Mouse (Mus musculus): ENCODE data around the gene Naa35. TPM values are rescaled to one million over a fixed set of nuclear protein-coding genes. Genes with fewer than 3 reads are reported as not detected.

Naa35 gene
- 168 and 177 TPM in 2 replicates for polyA plus RNA-seq (2015; fragmentation: Nextera tagmentation; extraction: Ambion mirVana)

DNA sequence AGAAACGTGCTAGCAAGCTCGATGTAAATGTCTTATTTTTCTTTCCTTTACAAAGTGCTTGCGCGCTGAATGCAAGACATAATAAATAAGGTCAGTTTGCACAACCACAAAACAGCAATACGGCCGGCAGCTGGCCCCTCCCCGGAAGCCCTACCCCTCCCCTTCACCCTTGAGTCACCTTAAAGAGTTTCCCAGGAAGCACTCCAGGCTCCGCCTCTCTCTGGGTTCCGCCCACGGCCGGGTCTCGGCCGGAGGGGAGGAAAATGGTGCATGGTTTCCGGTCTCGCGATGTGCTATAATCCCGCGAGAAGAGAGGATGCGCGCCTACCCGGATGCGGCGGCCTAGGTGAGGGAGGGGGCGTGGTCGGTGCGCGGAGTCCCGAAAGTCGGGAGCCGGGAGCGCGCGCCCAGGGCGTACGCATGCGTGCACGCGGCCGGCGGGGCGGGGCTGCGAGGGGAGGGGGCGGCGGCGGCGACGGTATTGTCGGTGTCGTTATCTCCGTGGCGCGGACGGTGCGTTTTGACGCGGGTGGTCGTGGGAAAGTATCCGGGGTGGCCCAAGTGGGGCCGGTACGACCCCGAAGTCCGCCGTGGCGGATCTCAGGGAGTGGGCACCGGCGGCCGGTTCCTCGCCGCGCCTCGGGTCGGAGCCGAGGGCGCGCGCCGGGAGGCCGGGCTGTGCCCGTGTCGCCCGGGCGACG, at the start of gene Naa35, which contains the start of gene Agtpbp1:
Gene Naa35 (plus strand): TSS at position 313 of the 701 bp plus-strand sequence.
Gene Agtpbp1 (minus strand): TSS at position 281 of the 701 bp plus-strand sequence.
- Histone ChIP-seq H3K4me1 (replicated peaks; ENCODE audit: control insufficient read depth, insufficient read depth, low read length) (peaks cover 32% of the 10 kb centered on the region), H3K9me3 (ENCODE audit: control insufficient read depth, low read length) (no peaks in the 10 kb centered on the region), H3K36me3 (ENCODE audit: control insufficient read depth, insufficient read depth) (no peaks in the 10 kb centered on the region), H3K9ac (replicated peaks; ENCODE audit: low read depth, low read length) (peak within 1 kb of the TSS; percentile 94), H3K27me3 (replicated peaks; ENCODE audit: control insufficient read depth, insufficient read depth, low read length) (no peaks in the 10 kb centered on the region), H3K4me2 (ENCODE audit: low read length) (peak within 1 kb of the TSS; percentile 99), H3K27ac (ENCODE audit: low read length) (peak within 1 kb of the TSS; percentile 79), H3K4me3 (replicated peaks; ENCODE audit: low read length) (peak within 1 kb of the TSS; percentile 98)
- ATAC-seq, result peak; percentile 98
- WGBS, result under 1% methylated on average over 76 of the region's 83 CpGs

DNA sequence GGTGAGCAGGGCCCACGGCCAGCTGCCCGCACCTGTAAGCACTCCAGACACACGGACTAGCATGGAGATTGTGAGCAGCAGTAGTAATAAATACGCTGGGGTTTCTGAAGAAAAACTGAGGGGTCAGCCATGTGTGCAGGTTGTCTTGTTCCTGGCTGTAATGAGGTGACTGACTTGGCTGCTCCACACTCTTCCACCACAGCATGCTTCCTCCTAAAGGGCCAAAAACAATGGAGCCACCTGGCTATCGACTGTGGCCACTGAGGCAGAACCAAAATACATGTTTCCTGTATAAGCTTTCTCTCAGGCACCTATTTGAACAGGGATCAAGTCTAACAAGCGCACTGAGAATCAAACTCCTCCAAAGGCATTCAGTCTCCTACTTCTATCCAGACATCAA, 49.3 kb upstream of the Naa35 start:
- H3K9ac ChIP-seq (replicated peaks; ENCODE audit: low read depth, low read length), result no peak overlapping the region
- WGBS, result 83% methylated on average over 6 of the region's 6 CpGs
- no peaks in the 10 kb centered on the region for H3K4me1 ChIP-seq (replicated peaks; ENCODE audit: control insufficient read depth, insufficient read depth, low read length)

DNA sequence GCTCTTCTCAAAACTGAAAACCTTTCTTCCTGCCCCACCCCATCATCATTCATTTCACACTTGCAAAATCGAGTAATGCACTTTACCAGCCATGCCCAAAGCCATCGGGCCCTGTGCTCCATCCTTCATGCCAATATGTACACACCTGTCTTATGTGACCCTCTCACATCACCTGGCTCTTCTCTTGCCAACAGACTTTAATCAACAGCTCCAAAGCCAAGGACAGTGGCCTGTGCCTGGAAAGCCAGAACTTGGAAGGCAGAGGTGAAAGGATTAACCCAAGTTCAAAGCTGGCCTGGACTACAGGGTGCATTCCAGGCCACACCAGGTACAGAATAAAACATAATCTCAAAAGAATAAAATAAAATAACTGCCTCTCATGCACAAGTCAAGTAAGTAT, 48.4 kb upstream of the Naa35 start:
- Histone ChIP-seq H3K9ac (replicated peaks; ENCODE audit: low read depth, low read length) (no peak overlapping the region), H3K4me2 (ENCODE audit: low read length) (no peak overlapping the region), H3K4me3 (replicated peaks; ENCODE audit: low read length) (no peak overlapping the region), H3K27ac (ENCODE audit: low read length) (no peak overlapping the region), H3K36me3 (ENCODE audit: control insufficient read depth, insufficient read depth) (no peaks in the 10 kb centered on the region), H3K9me3 (ENCODE audit: control insufficient read depth, low read length) (no peaks in the 10 kb centered on the region), H3K4me1 (replicated peaks; ENCODE audit: control insufficient read depth, insufficient read depth, low read length) (no peaks in the 10 kb centered on the region), H3K27me3 (replicated peaks; ENCODE audit: control insufficient read depth, insufficient read depth, low read length) (no peaks in the 10 kb centered on the region)
- ATAC-seq, result no peak
- 84% methylated on average over 2 of the region's 2 CpGs for WGBS

More for the DNA sequence above, 49.3 kb upstream of the Naa35 start:
- Histone ChIP-seq H3K27ac (ENCODE audit: low read length) (no peak overlapping the region), H3K4me2 (ENCODE audit: low read length) (no peak overlapping the region), H3K9me3 (ENCODE audit: control insufficient read depth, low read length) (no peaks in the 10 kb centered on the region), H3K4me3 (replicated peaks; ENCODE audit: low read length) (no peak overlapping the region), H3K36me3 (ENCODE audit: control insufficient read depth, insufficient read depth) (no peaks in the 10 kb centered on the region), H3K27me3 (replicated peaks; ENCODE audit: control insufficient read depth, insufficient read depth, low read length) (no peaks in the 10 kb centered on the region)
- no peak for ATAC-seq

DNA sequence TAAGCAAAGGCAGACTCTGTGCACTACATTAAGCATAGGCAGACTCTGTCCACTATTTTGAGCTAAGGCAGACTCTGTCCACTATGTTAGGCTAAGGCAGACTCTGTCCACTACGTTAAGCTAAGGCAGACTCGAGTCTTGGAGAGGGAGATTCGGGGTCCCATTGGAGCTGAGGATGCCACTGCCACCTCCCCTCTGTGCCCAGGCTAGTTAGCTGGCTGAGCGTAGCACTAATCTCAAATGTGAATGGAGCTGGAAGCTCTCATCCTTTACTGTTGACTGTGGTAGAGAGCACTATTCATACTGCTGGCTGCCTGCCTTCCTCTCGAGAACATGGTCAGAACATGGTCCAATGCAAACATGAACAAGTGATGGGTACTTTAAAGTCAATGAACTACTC, 46.4 kb upstream of the Naa35 start:
- WGBS, result 91% methylated on average over 5 of the region's 5 CpGs
- H3K4me3 ChIP-seq (replicated peaks; ENCODE audit: low read length), result no peak overlapping the region
- no peaks in the 10 kb centered on the region for H3K27me3 ChIP-seq (replicated peaks; ENCODE audit: control insufficient read depth, insufficient read depth, low read length)
- H3K4me2 ChIP-seq (ENCODE audit: low read length), result no peak overlapping the region
- no peaks in the 10 kb centered on the region for H3K4me1 ChIP-seq (replicated peaks; ENCODE audit: control insufficient read depth, insufficient read depth, low read length)
- no peak overlapping the region for H3K27ac ChIP-seq (ENCODE audit: low read length)
- H3K9me3 ChIP-seq (ENCODE audit: control insufficient read depth, low read length), result no peaks in the 10 kb centered on the region
- H3K9ac ChIP-seq (replicated peaks; ENCODE audit: low read depth, low read length), result no peak overlapping the region
- H3K36me3 ChIP-seq (ENCODE audit: control insufficient read depth, insufficient read depth), result no peaks in the 10 kb centered on the region
- no peak for ATAC-seq

DNA sequence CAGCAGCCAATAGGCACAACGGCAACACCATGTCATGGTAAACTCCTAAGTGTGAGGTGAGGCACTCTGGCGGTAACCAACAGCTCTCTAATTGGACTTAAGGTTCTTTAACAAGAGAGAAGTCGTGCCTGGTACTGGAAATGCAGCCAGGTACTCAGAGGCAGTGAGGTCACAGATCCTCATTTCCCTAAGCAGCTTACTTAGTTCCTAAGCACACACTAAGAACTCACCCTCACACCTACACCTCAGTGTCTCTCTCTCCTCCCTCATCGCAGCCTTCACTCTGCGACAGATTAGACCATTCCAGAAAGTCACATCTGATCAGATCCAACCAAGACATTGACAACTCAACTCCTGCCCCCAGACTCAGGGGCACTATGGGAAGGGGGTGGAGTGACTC, 45.0 kb upstream of the Naa35 start:
- H3K27ac ChIP-seq (ENCODE audit: low read length), result no peak overlapping the region
- no peaks in the 10 kb centered on the region for H3K4me1 ChIP-seq (replicated peaks; ENCODE audit: control insufficient read depth, insufficient read depth, low read length)
- H3K4me3 ChIP-seq (replicated peaks; ENCODE audit: low read length), result no peak overlapping the region
- H3K36me3 ChIP-seq (ENCODE audit: control insufficient read depth, insufficient read depth), result no peaks in the 10 kb centered on the region
- no peak overlapping the region for H3K9ac ChIP-seq (replicated peaks; ENCODE audit: low read depth, low read length)
- no peaks in the 10 kb centered on the region for H3K27me3 ChIP-seq (replicated peaks; ENCODE audit: control insufficient read depth, insufficient read depth, low read length)
- no peak for ATAC-seq
- H3K4me2 ChIP-seq (ENCODE audit: low read length), result no peak overlapping the region
- 80% methylated on average over 5 of the region's 5 CpGs for whole genome bisulfite sequencing
- no peaks in the 10 kb centered on the region for H3K9me3 ChIP-seq (ENCODE audit: control insufficient read depth, low read length)

DNA sequence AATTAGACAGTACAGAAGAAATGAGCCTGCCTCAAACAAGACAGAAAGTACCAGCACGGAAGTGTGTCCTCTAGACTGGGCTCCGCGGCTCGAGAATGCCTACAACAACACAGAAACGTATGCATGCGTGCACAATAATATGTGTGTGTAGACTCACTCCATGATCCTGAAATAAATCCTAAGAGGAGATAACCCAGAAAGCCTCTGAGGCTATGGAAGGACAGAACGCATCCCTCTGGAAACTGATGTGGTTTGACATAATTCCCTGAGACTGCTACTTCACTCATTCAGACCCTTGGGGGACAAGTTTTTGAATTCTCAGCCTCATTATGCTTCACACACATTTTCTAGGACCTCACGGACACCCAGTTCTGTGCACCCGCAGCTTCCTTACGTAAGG, 42.6 kb upstream of the Naa35 start:
- H3K4me1 ChIP-seq (replicated peaks; ENCODE audit: control insufficient read depth, insufficient read depth, low read length), result no peaks in the 10 kb centered on the region; the same call in 1 of the 2 replicates
- no peak overlapping the region for H3K4me3 ChIP-seq (replicated peaks; ENCODE audit: low read length)
- H3K9ac ChIP-seq (replicated peaks; ENCODE audit: low read depth, low read length), result no peak overlapping the region
- H3K4me2 ChIP-seq (ENCODE audit: low read length), result no peak overlapping the region
- 83% methylated on average over 10 of the region's 10 CpGs for WGBS
- ATAC-seq, result no peak
- H3K9me3 ChIP-seq (ENCODE audit: control insufficient read depth, low read length), result no peaks in the 10 kb centered on the region
- H3K27ac ChIP-seq (ENCODE audit: low read length), result no peak overlapping the region
- H3K27me3 ChIP-seq (replicated peaks; ENCODE audit: control insufficient read depth, insufficient read depth, low read length), result no peaks in the 10 kb centered on the region
- H3K36me3 ChIP-seq (ENCODE audit: control insufficient read depth, insufficient read depth), result no peaks in the 10 kb centered on the region

DNA sequence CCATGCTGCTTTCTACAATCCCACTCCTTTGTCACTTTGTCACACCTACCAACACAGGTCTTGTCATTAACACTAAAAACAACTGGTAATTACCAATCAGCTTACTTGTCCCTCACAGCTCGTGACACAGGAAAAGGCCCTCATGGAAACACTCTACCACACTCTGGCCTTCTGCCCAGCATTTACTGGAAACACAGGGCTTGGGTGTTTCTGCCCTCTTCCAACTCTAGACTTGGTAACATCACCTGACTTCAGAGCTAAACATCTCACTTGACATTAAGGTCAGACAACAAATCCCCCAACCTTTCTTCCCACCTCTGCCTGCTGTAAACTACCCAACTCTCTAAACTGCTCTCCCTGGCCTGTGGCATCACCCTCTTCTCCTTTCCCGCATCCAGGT, 38.0 kb upstream of the Naa35 start:
- WGBS, result 51% methylated on average over 2 of the region's 2 CpGs
- H3K27me3 ChIP-seq (replicated peaks; ENCODE audit: control insufficient read depth, insufficient read depth, low read length), result no peaks in the 10 kb centered on the region
- H3K36me3 ChIP-seq (ENCODE audit: control insufficient read depth, insufficient read depth), result no peaks in the 10 kb centered on the region
- peaks cover 4% of the 10 kb centered on the region; the same call in 1 of the 2 replicates for H3K4me1 ChIP-seq (replicated peaks; ENCODE audit: control insufficient read depth, insufficient read depth, low read length)
- no peak overlapping the region for H3K9ac ChIP-seq (replicated peaks; ENCODE audit: low read depth, low read length)
- H3K4me3 ChIP-seq (replicated peaks; ENCODE audit: low read length), result no peak overlapping the region
- H3K27ac ChIP-seq (ENCODE audit: low read length), result no peak overlapping the region
- H3K9me3 ChIP-seq (ENCODE audit: control insufficient read depth, low read length), result no peaks in the 10 kb centered on the region
- no peak overlapping the region for H3K4me2 ChIP-seq (ENCODE audit: low read length)
- ATAC-seq, result no peak

DNA sequence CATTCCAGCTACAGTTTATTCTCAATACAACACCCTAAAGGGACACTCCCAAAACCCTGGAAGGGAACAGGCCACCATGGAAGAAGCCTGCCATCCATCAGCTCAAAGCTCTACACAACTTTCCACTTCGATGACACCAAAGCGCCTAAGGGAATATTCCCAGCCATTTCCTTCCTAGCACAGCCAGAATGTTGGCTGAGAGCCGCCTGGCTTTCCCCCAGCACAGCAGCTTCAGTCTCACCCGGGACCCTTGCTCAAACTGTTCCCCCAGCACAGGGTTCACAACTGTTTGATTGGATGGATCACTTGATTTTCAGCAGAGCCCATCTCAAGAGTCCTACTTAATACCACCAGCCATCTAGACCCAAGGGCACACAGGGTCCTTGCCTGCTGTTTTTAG, 37.3 kb upstream of the Naa35 start:
- H3K4me1 ChIP-seq (replicated peaks; ENCODE audit: control insufficient read depth, insufficient read depth, low read length), result peaks cover 7% of the 10 kb centered on the region; the same call in 1 of the 2 replicates
- H3K27ac ChIP-seq (ENCODE audit: low read length), result no peak overlapping the region
- no peak overlapping the region for H3K4me2 ChIP-seq (ENCODE audit: low read length)
- no peaks in the 10 kb centered on the region for H3K36me3 ChIP-seq (ENCODE audit: control insufficient read depth, insufficient read depth)
- no peaks in the 10 kb centered on the region for H3K27me3 ChIP-seq (replicated peaks; ENCODE audit: control insufficient read depth, insufficient read depth, low read length)
- WGBS, result 60% methylated on average over 4 of the region's 4 CpGs
- H3K9me3 ChIP-seq (ENCODE audit: control insufficient read depth, low read length), result no peaks in the 10 kb centered on the region
- no peak overlapping the region for H3K4me3 ChIP-seq (replicated peaks; ENCODE audit: low read length)
- ATAC-seq, result no peak
- H3K9ac ChIP-seq (replicated peaks; ENCODE audit: low read depth, low read length), result no peak overlapping the region

DNA sequence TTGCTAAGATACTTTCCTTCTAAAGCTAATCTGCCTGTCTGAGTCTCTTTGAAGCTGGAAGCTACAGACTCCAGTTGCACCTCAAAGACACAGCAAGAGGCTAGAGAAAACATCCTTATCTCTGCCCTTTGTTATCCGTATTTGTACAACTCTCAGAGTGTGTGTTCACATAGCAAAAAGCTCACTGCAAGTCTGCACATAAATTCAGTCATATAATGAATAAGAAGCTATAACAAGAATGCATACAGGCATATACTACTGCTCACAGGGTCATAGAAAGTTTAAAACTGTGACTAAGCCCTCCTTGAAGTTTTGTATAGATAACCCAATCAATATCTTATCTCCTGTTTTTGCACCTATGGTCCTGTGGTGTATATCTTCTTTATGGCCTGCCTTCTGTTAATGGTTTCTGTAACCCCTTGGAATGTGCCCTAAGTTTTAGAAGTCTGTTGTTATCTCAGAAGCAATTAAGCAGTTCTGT, 35.7 kb upstream of the Naa35 start:
- H3K27ac ChIP-seq (ENCODE audit: low read length), result no peak overlapping the region
- H3K9me3 ChIP-seq (ENCODE audit: control insufficient read depth, low read length), result no peaks in the 10 kb centered on the region
- no peaks in the 10 kb centered on the region for H3K36me3 ChIP-seq (ENCODE audit: control insufficient read depth, insufficient read depth)
- ATAC-seq, result no peak
- no peak overlapping the region for H3K4me2 ChIP-seq (ENCODE audit: low read length)
- H3K27me3 ChIP-seq (replicated peaks; ENCODE audit: control insufficient read depth, insufficient read depth, low read length), result no peaks in the 10 kb centered on the region
- 71% methylated on average over 1 of the region's 1 CpGs for WGBS
- no peak overlapping the region for H3K9ac ChIP-seq (replicated peaks; ENCODE audit: low read depth, low read length)
- peaks cover 7% of the 10 kb centered on the region; the same call in 1 of the 2 replicates for H3K4me1 ChIP-seq (replicated peaks; ENCODE audit: control insufficient read depth, insufficient read depth, low read length)
- no peak overlapping the region for H3K4me3 ChIP-seq (replicated peaks; ENCODE audit: low read length)
